Mouse (Mus musculus) brain, adult 10 weeks (tissue): ENCODE results near the gene Pparg. TPM values are rescaled to one million over a fixed set of nuclear protein-coding genes. Genes with fewer than 3 reads are reported as not detected.

Source experiments
- polyA plus RNA-seq: library from polyadenylated mRNA; stranded (reverse); fragments of 350-450 nt; fragmentation: Illumina TruSeq; extraction: RNeasy Lipid Tissue Mini Kit (QIAGEN cat#74804); gene quantifications from one replicate; pipeline ENCODE4 v1.2.3, GENCODE M21; 2015; ENCODE audit warnings: low read depth, low replicate concordance

Gene Pparg
- polyA plus RNA-seq, result 2.8 TPM

DNA sequence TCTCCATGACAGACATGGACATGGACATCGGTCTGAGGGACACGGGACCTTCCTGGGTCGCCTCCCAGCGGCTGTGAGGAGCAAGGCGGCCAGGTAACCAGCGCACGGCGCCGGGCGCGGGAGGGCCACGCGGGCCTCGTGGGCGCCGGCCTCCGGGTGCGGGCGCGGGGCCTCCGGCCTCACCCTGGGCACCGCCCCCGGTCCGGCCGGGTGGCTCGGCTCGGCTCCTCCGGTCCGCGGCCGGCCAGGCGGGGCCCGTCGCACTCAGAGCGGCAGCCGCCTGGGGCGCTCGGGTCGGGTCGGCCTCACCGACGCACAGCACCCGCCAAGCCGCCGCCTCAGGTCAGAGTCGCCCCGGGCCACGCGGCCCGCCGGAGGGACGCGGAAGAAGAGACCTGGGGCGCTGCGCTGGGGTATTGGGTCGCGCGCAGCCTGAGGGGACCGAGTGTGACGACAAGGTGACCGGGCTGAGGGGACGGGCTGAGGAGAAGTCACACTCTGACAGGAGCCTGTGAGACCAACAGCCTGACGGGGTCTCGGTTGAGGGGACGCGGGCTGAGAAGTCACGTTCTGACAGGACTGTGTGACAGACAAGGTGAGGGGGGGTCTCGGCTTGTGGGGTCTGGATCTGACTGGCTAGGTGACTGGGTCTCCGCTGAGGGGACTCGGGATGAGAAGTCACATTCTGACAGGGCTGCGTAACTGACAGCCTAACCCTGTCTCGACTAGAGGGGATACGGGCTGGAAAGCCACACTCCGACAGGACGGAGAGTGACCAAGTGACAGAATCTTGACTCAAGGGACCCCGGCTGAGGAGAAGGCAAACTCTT lies at the start of gene Pparg:
TSS of gene Pparg (plus strand) at position 176 of the 830 bp plus-strand sequence.

Other genes starting within 250 kb of the Pparg start
- gene Syn2, start 226.0 kb upstream of the Pparg start, polyA plus RNA-seq, result 348 TPM
- gene Gm17482, start 133.6 kb upstream of the Pparg start, polyA plus RNA-seq, result not detected
- 28.5 TPM for gene Timp4, start 108.7 kb upstream of the Pparg start, polyA plus RNA-seq
- 32.3 TPM for gene Tsen2, start 183.7 kb downstream of the Pparg start, polyA plus RNA-seq
- not detected for gene Mkrn2os, start 231.6 kb downstream of the Pparg start, polyA plus RNA-seq
- 21.3 TPM for gene Mkrn2, start 241.0 kb downstream of the Pparg start, polyA plus RNA-seq